Mouse (Mus musculus) midbrain, embryonic 10.5 days (tissue): ENCODE measurements around the gene Kctd6. TPM values are rescaled to one million over a fixed set of nuclear protein-coding genes. Genes with fewer than 3 reads are reported as not detected.
"Not testable (repeated sequence)": the region's sequence is repeated elsewhere in the genome, so short reads cannot be mapped to it uniquely, and the experiment has no call there.

Experiments used
- DNase-seq: peaks from one replicate; pipeline ENCODE4 v3.0.0-alpha.2; 2017; ENCODE audit warnings: low spot score
- H3K27ac ChIP-seq: fragments of 300-500 bp; sonication (generic); replicated peaks from 2 replicates; pipeline ENCODE4 v1.5.1; 2016; ENCODE audit warnings: mild to moderate bottlenecking
- H3K27me3 ChIP-seq: fragments of 300-500 bp; sonication (generic); 2 replicates; pipeline ENCODE4 v1.6.1; 2016; ENCODE audit warnings: low read depth, mild to moderate bottlenecking; ENCODE audit not compliant: poor library complexity, severe bottlenecking
- H3K36me3 ChIP-seq: fragments of 300-500 bp; sonication (generic); 2 replicates; pipeline ENCODE4 v1.6.1; 2016; ENCODE audit warnings: mild to moderate bottlenecking, moderate library complexity
- H3K4me1 ChIP-seq: fragments of 300-500 bp; sonication (generic); 2 replicates; pipeline ENCODE4 v1.6.1; 2016
- H3K4me3 ChIP-seq: fragments of 300-500 bp; sonication (generic); 2 replicates; pipeline ENCODE4 v1.5.1; 2016; ENCODE audit warnings: mild to moderate bottlenecking, moderate library complexity
- H3K9me3 ChIP-seq: fragments of 300-500 bp; sonication (generic); replicated peaks from 2 replicates; pipeline ENCODE4 v1.6.1; 2016; ENCODE audit warnings: mild to moderate bottlenecking
- WGBS: fragments of 180-500 bp; shearing (Covaris S2); methylation state at CpG from one replicate; pipeline ENCODE4 v1.1.7; 2016; 5-methylcytosine and 5-hydroxymethylcytosine counted together
- polyA plus RNA-seq: library from polyadenylated mRNA; unstranded; fragments of >200 nt; fragmentation: Nextera tagmentation; extraction: Ambion mirVana; gene quantifications from 2 replicates; pipeline ENCODE4 v1.2.1, GENCODE M21; 2016

The Kctd6 gene
- polyA plus RNA-seq, 1 experiment from 2014 or later, result 2.4 TPM

DNA sequence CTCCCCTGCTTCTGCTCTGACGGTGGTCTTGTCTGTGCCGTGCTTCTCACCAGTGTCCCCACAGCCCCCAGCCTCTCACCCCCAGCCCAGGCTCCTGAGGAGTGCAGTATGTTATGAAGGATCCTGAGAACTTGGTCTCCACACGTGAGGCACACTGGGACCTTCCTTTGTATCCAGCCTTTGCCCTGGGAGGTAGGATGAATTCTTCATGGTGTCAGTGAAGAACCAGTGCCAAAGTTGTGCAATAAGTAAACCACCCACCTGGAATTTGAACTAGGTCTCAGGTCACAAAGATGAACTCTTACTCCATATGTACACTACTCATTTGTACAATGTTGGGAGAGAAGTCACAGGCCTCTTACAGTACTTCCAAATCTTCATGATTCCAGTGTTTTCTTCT, 45.2 kb downstream of the Kctd6 start, which contains the start of gene Acox2:
Gene Acox2, minus strand, starts transcription at position 188 of the 400 bp plus-strand sequence.
- Histone ChIP-seq H3K4me3 (no peak within 1 kb of the TSS), H3K9me3 (no peaks in the 10 kb centered on the region), H3K36me3 (no peaks in the 10 kb centered on the region), H3K27ac (no peak within 1 kb of the TSS), H3K27me3 (no peaks in the 10 kb centered on the region), H3K4me1 (no peaks in the 10 kb centered on the region)
- no peak for DNase-seq
- WGBS, result 86% methylated on average over 3 of the region's 3 CpGs

DNA sequence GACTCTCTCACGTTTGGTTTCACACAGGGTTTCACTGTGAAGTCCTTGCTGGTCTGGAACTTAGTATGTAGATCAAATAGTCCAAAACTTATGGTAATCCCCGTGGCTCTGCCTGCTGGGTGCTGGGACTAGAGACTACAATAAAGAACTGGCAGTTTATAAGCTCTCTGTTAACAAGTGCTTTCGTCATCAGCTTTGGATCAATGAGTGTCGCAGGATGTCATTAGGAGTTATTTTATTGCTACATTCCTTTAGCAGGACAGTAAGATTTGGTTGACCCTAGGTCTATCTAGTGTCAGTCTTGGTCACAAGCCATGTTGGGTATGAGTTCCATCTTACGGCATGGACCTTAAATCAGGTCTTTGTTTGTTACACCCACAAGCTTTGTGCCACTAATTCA, 46.3 kb downstream of the Kctd6 start:
- H3K9me3 ChIP-seq, result no peaks in the 10 kb centered on the region
- H3K4me1 ChIP-seq, result no peaks in the 10 kb centered on the region
- DNase-seq, result no peak
- no peaks in the 10 kb centered on the region for H3K36me3 ChIP-seq
- no peak overlapping the region for H3K4me3 ChIP-seq
- no peaks in the 10 kb centered on the region for H3K27me3 ChIP-seq
- 83% methylated on average over 5 of the region's 5 CpGs for WGBS
- H3K27ac ChIP-seq, result no peak overlapping the region

DNA sequence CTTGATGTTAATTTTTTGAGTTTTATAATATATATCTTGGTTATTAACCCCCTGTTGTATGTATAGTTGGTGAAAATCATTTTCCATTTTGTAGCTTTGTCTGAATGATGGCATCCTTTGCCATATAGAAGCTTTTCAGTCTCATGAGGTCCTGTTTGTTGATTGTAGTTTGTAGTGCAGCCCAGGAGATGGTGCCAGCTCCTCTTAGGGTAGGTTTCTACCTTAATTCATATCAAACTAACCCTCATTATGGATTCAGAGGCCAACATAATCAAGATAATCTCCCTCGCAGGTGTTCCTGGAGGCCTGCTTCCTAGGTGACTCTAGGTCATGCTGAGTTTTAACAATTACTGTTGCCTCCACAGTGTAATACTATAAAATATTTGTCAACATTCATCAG, 48.3 kb downstream of the Kctd6 start:
- H3K27me3 ChIP-seq, result no peaks in the 10 kb centered on the region
- H3K27ac ChIP-seq, result no peak overlapping the region
- H3K4me1 ChIP-seq, result no peaks in the 10 kb centered on the region
- H3K4me3 ChIP-seq, result no peak overlapping the region
- H3K9me3 ChIP-seq, result no peaks in the 10 kb centered on the region
- WGBS, result 64% methylated on average over 1 of the region's 1 CpGs
- no peaks in the 10 kb centered on the region for H3K36me3 ChIP-seq
- no peak for DNase-seq

DNA sequence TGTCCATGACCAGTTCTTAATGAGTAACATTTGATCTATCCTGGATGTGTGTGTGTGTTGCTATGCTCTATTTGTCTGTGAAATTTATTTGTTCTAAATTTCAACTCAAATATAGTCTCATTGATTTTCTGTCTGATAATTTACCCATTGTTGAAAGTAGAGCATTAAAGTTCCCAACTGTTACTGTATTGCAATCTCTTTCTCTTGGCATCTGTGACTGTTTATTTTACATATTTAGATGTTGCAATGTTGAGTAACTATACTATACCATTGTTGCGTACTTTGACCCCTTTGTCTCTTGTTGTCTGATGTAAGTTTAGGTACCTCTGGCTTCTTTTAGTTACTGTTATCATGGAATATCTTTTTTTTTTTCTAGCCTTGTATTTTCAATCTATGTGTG, 50.4 kb downstream of the Kctd6 start:
- WGBS, result 98% methylated on average over 1 of the region's 1 CpGs
- H3K4me1 ChIP-seq, result no peaks in the 10 kb centered on the region
- no peak for DNase-seq
- no peaks in the 10 kb centered on the region for H3K36me3 ChIP-seq
- no peaks in the 10 kb centered on the region for H3K27me3 ChIP-seq
- no peak overlapping the region for H3K27ac ChIP-seq
- no peaks in the 10 kb centered on the region for H3K9me3 ChIP-seq
- H3K4me3 ChIP-seq, result no peak overlapping the region

DNA sequence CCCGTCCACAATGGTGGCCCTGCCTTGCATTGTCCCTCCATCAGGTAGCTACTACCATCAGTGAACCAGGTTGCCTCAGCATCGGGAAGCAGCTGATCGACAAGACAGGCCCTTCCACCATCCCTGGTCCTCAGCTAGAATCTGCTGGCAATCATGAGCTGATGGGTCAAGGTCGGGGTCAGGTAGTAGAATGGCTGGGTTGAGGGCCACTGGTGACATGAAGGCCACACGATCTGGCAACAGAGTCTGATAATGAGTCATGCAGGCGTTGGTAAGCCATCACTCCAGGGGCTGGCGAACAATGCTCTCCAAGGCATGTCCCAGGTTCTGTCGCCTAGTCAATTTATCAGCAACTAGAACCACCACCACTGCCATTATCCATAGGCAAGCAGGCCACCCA, 57.3 kb downstream of the Kctd6 start:
- not testable (repeated sequence) for DNase-seq, H3K27ac ChIP-seq, H3K4me1 ChIP-seq, H3K36me3 ChIP-seq, H3K4me3 ChIP-seq, H3K27me3 ChIP-seq, H3K9me3 ChIP-seq
- WGBS, result 90% methylated on average over 8 of the region's 8 CpGs

Other genes with a start within 250 kb of the Kctd6 start
- 0.05 TPM in 1 of 2 replicates, not detected in the other for gene Dnase1l3, start 219.6 kb upstream of the Kctd6 start, polyA plus RNA-seq
- 14.7 and 16.6 TPM in 2 replicates for gene Abhd6, start 211.2 kb upstream of the Kctd6 start, polyA plus RNA-seq
- gene Rpp14, start 133.8 kb upstream of the Kctd6 start, polyA plus RNA-seq, result 57.5 and 60.1 TPM in 2 replicates
- gene Pxk, start 115.9 kb upstream of the Kctd6 start, polyA plus RNA-seq, result 14.7 and 17.8 TPM in 2 replicates
- gene Pdhb, start 41.1 kb upstream of the Kctd6 start, polyA plus RNA-seq, result 214 and 225 TPM in 2 replicates
- gene Acox2, start 45.2 kb downstream of the Kctd6 start, polyA plus RNA-seq, result 0.05 TPM in 1 of 2 replicates, not detected in the other
- gene Fam107a, start 103.9 kb downstream of the Kctd6 start, polyA plus RNA-seq, result 0.14 and 0.34 TPM in 2 replicates
- gene Oit1, start 164.6 kb downstream of the Kctd6 start, polyA plus RNA-seq, result 0.09 TPM in 1 of 2 replicates, not detected in the other